Mouse (Mus musculus) spleen, adult 18-20 months (tissue): ENCODE measurements around the gene Matn4.

Source experiments
- DNase-seq, 2 experiments: peaks; one replicate each; pipeline ENCODE4 v3.0.0; 2022; ENCODE audit warnings: mixed read lengths in 2 of 2

The Matn4 gene

GRCm38 (mm10) chr2:164405060-164405459 lies at the start of gene Matn4:
Matn4 (minus strand) TSS chr2:164405160.
- DNase-seq: no peak

- no peak for DNase-seq
Measured at GRCm38 (mm10) chr2:164453887-164454500, 49.0 kb upstream of the Matn4 start.

GRCm38 (mm10) chr2:164453047-164453757 lies 48.2 kb upstream of the Matn4 start:
- DNase-seq: no peak

GRCm38 (mm10) chr2:164452000-164452676 lies 47.2 kb upstream of the Matn4 start:
- no peak for DNase-seq

- DNase-seq: no peak
Measured at GRCm38 (mm10) chr2:164449341-164450042, 44.5 kb upstream of the Matn4 start.

GRCm38 (mm10) chr2:164448921-164449320 lies 44.0 kb upstream of the Matn4 start:
- no peak for DNase-seq

- DNase-seq: no peak
Measured at GRCm38 (mm10) chr2:164448140-164448539, 43.2 kb upstream of the Matn4 start.

- no peak for DNase-seq
Measured at GRCm38 (mm10) chr2:164446086-164446469, 41.1 kb upstream of the Matn4 start.

GRCm38 (mm10) chr2:164445399-164446085 lies 40.6 kb upstream of the Matn4 start:
- no peak for DNase-seq

- DNase-seq: no peak
Measured at GRCm38 (mm10) chr2:164444701-164445100, 39.7 kb upstream of the Matn4 start.

GRCm38 (mm10) chr2:164443460-164444000 lies 38.6 kb upstream of the Matn4 start, which contains the start of gene Sdc4:
Sdc4 (minus strand) TSS chr2:164443887.
- no peak for DNase-seq

- DNase-seq: peak; percentile 82 to 87
Measured at GRCm38 (mm10) chr2:164443051-164443437, 38.1 kb upstream of the Matn4 start.

GRCm38 (mm10) chr2:164442315-164443050 lies 37.5 kb upstream of the Matn4 start:
- DNase-seq: peak; percentile 26 to 44

- DNase-seq: no peak
Measured at GRCm38 (mm10) chr2:164441731-164442130, 36.8 kb upstream of the Matn4 start.

GRCm38 (mm10) chr2:164441155-164441554 lies 36.2 kb upstream of the Matn4 start:
- peak; percentile 62 to 76 for DNase-seq

GRCm38 (mm10) chr2:164440314-164440713 lies 35.4 kb upstream of the Matn4 start:
- DNase-seq: no peak

- DNase-seq: no peak
Measured at GRCm38 (mm10) chr2:164439001-164439421, 34.1 kb upstream of the Matn4 start.

- no peak for DNase-seq
Measured at GRCm38 (mm10) chr2:164438257-164438656, 33.3 kb upstream of the Matn4 start.

GRCm38 (mm10) chr2:164437710-164438109 lies 32.8 kb upstream of the Matn4 start:
- no peak for DNase-seq

- DNase-seq: no peak
Measured at GRCm38 (mm10) chr2:164436961-164437360, 32.0 kb upstream of the Matn4 start.

GRCm38 (mm10) chr2:164436215-164436913 lies 31.4 kb upstream of the Matn4 start:
- DNase-seq: no peak
